Mouse (Mus musculus): ENCODE data around the gene Nif3l1.

Nif3l1 gene

DNA sequence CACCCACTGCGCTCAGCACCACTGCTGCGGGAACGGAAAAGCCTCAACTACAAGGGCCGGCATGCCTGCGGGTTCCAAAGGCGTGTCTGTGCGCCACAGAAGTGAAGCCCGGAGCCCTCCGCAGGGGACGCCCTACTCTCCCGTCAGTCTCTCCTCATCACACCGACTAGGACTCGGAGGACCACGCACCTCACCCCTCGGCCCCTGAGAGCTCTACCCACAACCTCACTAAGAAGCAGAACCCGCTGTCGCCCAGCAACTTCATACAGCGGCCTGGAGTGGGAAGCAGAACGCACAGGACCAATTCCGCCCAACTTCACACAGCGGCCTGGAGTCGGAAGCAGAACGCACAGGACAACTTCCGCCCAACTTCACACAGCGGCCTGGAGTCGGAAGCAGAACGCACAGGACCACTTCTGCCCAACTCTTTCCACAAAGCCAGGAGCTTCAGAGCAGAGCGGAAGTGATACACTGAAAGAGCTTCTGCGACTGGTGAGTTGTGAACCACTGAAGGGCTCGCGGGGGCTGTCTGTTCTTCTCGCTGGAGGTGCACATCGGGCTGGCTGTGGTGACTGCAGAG is at the start of gene Nif3l1, which contains the start of gene Ppil3:
TSS of gene Nif3l1 (plus strand) at position 9 of the 580 bp plus-strand sequence.
TSS of gene Ppil3 (minus strand) at position 344 of the 580 bp plus-strand sequence.
- DNase-seq: peak; percentile 73 to 79

DNA sequence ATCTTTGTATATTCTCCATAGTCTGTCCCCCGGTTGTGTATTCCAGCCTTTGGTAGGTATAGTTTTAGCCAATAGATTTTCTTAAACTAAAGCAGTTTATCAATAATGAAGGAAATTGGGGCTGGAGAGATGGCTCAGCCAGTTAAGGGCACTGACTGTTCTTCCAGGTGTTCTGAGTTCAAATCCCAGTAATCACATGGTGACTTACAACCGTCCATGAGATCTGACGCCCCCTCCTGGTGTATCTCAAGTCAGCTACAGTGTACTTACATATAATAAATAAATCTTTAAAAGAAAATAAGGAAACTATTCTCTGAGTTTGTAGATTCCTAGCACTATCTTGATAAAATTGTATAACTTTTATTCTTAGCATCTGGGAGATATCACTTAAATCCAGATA is 49.6 kb upstream of the Nif3l1 start:
- DNase-seq: no peak

DNA sequence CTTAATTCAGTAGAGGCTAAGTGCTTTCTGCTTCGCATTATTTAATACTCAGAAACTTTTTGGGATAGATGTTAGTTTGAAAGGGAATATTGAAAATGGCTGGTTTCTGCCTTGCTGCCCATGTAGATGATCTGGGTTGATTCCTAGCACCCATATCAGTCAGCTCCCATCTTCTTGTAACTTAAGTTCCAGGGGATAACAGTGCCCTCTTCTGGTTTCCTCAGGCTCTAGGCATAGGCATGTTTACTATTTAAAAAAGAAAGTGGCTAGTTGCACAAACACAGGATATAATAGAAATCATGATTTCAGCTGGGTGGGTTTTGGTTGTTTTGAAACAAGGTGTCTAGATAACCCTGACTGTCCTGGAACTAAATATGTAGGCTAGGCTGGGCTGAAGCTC is 48.8 kb upstream of the Nif3l1 start:
- no peak for DNase-seq

- no peak for DNase-seq
Measured at GRCm38 (mm10) chr1:58397731-58398130, 47.2 kb upstream of the Nif3l1 start.

GRCm38 (mm10) chr1:58401396-58401795 is 43.6 kb upstream of the Nif3l1 start:
- no peak for DNase-seq

- DNase-seq: no peak
Measured at GRCm38 (mm10) chr1:58403745-58404144, 41.2 kb upstream of the Nif3l1 start.

DNA sequence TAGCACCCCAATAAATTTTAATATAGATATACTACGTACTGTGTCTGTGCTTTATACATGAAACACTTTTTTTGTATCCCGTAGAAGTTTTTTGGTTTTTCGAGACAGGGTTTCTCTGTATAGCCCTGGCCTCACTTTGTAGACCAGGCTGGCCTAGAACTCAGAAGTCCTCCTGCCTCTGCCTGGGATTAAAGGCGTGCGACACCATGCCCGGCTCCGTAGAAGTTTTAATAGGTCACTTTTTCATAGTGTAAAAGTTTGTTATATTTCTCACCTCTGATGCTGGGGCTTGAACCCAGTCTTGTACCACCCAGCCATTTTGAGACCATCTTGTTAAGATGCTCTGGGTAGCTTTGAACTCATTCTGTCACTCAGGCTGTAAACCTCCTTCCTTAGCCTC is 37.6 kb upstream of the Nif3l1 start:
- no peak for DNase-seq

GRCm38 (mm10) chr1:58408141-58408540 is 36.8 kb upstream of the Nif3l1 start:
- DNase-seq: no peak

GRCm38 (mm10) chr1:58409553-58410197 is 35.3 kb upstream of the Nif3l1 start:
- no peak for DNase-seq

- DNase-seq: no peak
Measured at GRCm38 (mm10) chr1:58410198-58410588, 34.8 kb upstream of the Nif3l1 start.

- no peak for DNase-seq
Measured at GRCm38 (mm10) chr1:58410776-58411175, 34.2 kb upstream of the Nif3l1 start.

DNA sequence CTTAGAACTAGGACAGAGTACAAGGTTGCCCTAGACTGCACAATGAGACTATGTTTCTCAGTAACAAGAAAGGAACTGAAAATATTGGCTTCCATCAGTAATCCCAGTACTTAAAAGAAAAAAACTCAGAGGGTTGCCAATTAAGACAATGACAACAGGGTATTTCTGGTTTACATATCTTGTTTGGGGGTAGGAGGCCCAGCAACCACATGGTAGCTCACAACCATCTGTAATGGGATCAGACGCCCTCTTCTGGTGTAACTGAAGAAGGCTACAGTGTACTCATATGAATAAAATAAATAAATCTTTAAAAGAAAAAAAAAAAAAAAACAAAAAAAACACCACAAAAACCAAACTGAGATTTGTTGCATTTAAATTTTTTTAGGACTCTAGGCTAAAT is 29.5 kb upstream of the Nif3l1 start:
- no peak for DNase-seq

GRCm38 (mm10) chr1:58416048-58416447 is 28.9 kb upstream of the Nif3l1 start:
- no peak for DNase-seq

DNA sequence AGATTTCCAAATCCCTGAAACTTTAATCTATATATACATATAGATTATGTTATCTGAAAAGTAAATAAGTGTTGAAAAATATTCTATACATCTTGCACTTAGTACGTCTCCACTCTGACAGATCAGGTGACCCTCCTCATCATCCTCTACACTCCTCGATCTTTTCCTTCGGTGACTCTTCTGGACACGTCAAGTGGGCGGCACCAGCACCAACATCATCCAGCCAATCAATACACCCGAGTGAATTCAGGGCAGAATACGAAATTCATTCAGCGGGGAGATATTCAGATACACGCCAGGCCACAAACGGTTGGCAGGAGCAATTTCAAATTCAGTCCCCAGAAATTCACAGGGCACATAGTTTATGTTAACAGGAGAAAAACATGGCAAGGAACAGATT is 24.9 kb upstream of the Nif3l1 start:
- DNase-seq: no peak

- DNase-seq: peak; percentile 70 to 73
Measured at GRCm38 (mm10) chr1:58420961-58421360, 24.0 kb upstream of the Nif3l1 start.

GRCm38 (mm10) chr1:58422879-58423278 is 22.1 kb upstream of the Nif3l1 start:
- DNase-seq: peak in 1 of 2 experiments; percentile 28

DNA sequence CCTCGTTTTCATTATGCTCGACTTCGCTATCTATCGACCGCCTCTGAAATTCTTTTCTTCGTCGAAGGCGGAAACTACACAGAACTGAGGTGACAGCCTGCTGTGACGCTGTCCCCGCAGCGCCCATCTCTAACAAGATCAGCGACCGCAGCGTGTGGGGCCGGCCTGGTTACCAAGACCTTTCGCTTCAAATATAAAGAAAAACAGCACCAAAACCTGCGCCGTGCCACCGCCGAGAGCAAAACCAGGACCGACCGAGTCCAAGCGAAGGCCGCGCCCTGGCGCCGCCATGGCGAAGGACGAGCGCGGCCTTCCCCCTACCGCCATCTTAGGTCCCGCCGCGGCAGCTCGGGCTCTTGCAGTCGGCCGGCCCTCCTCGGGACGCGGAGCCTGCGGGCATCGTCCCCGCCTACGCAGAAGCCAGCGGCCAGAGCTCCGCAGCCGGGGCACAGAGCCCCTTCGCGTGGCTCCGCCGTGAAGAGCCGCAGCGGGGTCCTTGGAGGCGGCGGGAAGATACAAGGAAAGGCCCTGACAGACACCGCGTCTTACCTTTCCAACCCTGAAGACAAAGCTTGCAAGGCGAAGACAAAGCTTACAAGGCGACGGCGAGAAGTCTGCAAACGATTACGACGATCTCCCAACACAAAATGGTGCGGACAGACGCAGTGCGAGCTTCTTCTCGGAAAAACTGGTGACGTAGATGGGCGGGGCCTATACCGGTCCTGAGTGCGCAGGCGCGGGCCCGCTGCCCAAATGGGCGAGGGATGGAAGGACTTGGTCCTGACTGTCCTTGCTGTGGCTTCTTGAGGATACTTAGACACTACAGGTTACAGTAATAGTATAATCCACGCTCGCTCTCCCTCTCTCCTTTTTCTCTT is 21.3 kb upstream of the Nif3l1 start, which contains the start of gene Clk1:
TSS of gene Clk1 (minus strand) at position 696 of the 878 bp plus-strand sequence.
- peak; percentile 98 to 99 for DNase-seq

DNA sequence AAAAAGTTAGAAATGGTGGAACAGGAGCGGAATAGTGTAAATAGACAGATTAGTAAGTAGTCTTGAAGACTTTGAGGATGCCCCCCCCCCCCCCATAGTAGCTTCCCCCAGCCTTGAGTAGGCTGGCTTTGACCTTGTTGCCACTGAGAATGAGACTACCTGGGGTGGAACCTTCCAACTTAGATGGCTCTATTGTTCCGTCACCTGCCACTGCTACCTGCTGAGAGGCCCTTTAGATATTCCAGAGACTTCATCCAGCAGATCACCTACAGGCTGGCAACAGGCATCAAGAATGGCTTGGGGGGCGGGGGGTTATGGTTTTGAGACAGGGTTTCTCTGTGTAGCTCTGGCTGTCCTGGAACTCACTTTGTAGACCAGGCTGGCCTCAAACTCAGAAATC is 20.4 kb upstream of the Nif3l1 start:
- DNase-seq: no peak

- DNase-seq: no peak
Measured at GRCm38 (mm10) chr1:58444691-58445090, 260 bp upstream of the Nif3l1 start.

DNA sequence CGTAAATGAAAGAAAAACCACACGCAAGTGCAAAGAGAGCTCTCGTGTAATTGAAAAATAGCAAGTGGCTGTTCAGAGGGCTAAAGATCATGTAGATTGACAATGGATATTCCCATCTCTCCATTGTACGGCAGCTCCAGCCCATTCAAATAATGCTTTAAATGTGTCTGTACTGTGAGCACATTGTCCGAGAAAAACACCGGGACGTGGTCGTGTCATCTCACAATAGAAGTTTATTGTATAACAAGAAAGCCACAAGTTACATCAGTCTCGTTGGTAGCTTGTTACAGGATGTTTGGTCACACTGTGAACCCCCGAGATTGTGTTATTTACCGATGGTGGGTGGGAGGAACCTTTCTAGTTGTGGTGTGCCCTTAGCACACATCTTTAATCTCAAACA is 910 bp downstream of the Nif3l1 start:
- DNase-seq: no peak

DNA sequence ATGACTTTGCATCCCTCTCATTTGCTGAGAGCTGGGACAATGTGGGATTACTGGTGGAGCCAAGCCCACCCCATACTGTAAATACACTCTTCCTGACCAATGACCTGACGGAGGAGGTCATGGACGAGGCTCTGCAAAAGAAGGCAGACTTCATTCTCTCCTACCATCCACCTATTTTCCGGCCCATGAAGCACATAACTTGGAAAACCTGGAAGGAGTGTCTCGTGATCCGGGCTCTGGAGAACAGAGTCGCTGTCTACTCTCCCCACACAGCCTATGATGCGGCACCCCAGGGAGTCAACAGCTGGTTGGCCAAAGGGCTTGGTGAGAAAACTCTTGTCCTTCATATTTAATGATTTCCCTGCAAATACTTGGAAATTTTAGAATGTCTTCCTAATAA is 2.8 kb downstream of the Nif3l1 start:
- DNase-seq: no peak

- no peak for DNase-seq
Measured at GRCm38 (mm10) chr1:58448396-58448795, 3.4 kb downstream of the Nif3l1 start.

DNA sequence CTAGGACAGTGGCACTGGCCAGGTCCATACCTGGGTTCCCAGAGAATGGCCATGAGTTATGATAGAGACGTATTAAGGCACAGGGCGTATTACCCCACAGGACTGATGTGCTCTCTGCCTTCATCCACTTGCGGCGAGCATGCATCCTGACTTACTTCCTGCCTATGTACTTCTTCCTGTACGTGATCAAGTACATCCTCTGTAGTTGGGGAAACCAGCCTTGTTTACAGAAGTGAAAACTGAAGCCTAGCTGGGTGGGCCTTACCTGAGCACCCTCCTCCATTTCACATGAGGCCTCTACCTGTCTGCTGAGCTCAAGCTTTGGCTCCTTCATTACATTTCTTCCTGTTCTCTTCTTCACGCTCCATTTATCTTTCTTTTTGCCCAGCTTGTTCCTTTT is 9.4 kb downstream of the Nif3l1 start:
- no peak for DNase-seq

GRCm38 (mm10) chr1:58458175-58458574 is 13.2 kb downstream of the Nif3l1 start:
- no peak for DNase-seq

All from cerebellum, postnatal 36 days (tissue).